Mouse (Mus musculus): ENCODE data around the gene Grb7.
A peak's percentile ranks its signal among the peaks of the same experiment; 100 is the strongest.

The Grb7 gene

GRCm38 (mm10) chr11:98469761-98470714, 23.8 kb downstream of the Grb7 start:
- DNase-seq (ENCODE audit: low spot score in 2 of 2), result peak in 1 of 2 experiments; percentile 47

GRCm38 (mm10) chr11:98470795-98471194, 24.6 kb downstream of the Grb7 start:
- no peak for DNase-seq (ENCODE audit: low spot score in 2 of 2)

- no peak for DNase-seq (ENCODE audit: low spot score in 2 of 2)
Observed at GRCm38 (mm10) chr11:98472696-98473095, 26.5 kb downstream of the Grb7 start.

- no peak for DNase-seq (ENCODE audit: low spot score in 2 of 2)
Observed at GRCm38 (mm10) chr11:98473916-98474479, 27.8 kb downstream of the Grb7 start.

- no peak for DNase-seq (ENCODE audit: low spot score in 2 of 2)
Observed at GRCm38 (mm10) chr11:98474967-98475366, 28.8 kb downstream of the Grb7 start.

- no peak for DNase-seq (ENCODE audit: low spot score in 2 of 2)
Observed at GRCm38 (mm10) chr11:98475630-98476433, 29.6 kb downstream of the Grb7 start.

- DNase-seq (ENCODE audit: low spot score in 2 of 2), result no peak
Observed at GRCm38 (mm10) chr11:98476434-98476807, 30.2 kb downstream of the Grb7 start.

- DNase-seq (ENCODE audit: low spot score in 2 of 2), result no peak
Observed at GRCm38 (mm10) chr11:98477011-98477701, 31.0 kb downstream of the Grb7 start.

GRCm38 (mm10) chr11:98479026-98479939, 33.1 kb downstream of the Grb7 start:
- DNase-seq (ENCODE audit: low spot score in 2 of 2), result no peak

GRCm38 (mm10) chr11:98479940-98480497, 33.8 kb downstream of the Grb7 start:
- DNase-seq (ENCODE audit: low spot score in 2 of 2), result no peak

GRCm38 (mm10) chr11:98481231-98481630, 35.0 kb downstream of the Grb7 start:
- no peak for DNase-seq (ENCODE audit: low spot score in 2 of 2)

GRCm38 (mm10) chr11:98482067-98482466, 35.9 kb downstream of the Grb7 start:
- no peak for DNase-seq (ENCODE audit: low spot score in 2 of 2)

- DNase-seq (ENCODE audit: low spot score in 2 of 2), result no peak
Observed at GRCm38 (mm10) chr11:98485749-98486148, 39.6 kb downstream of the Grb7 start.

- DNase-seq (ENCODE audit: low spot score in 2 of 2), result no peak
Observed at GRCm38 (mm10) chr11:98487526-98488040, 41.4 kb downstream of the Grb7 start.

GRCm38 (mm10) chr11:98488540-98489234, 42.5 kb downstream of the Grb7 start:
- no peak for DNase-seq (ENCODE audit: low spot score in 2 of 2)

- DNase-seq (ENCODE audit: low spot score in 2 of 2), result no peak
Observed at GRCm38 (mm10) chr11:98491571-98491970, 45.4 kb downstream of the Grb7 start.

- DNase-seq (ENCODE audit: low spot score in 2 of 2), result no peak
Observed at GRCm38 (mm10) chr11:98492959-98493358, 46.8 kb downstream of the Grb7 start.

GRCm38 (mm10) chr11:98493394-98493793, 47.2 kb downstream of the Grb7 start:
- no peak for DNase-seq (ENCODE audit: low spot score in 2 of 2)

GRCm38 (mm10) chr11:98495176-98495719, 49.1 kb downstream of the Grb7 start:
- DNase-seq (ENCODE audit: low spot score in 2 of 2), result no peak

All from urinary bladder, postnatal 36 days (tissue).